ENCODE assay signal across 6 mouse cellular contexts in genomic region chr13:52275196-52275595, GRCm38 (mm10).
"Had no signal": no experiment of that assay in that cellular context is flagged by ENCODE, and none has a peak within 500 bp of the region (broad histone marks: within the 10 kb centered on the region; RNA-seq: fewer than 3 reads in every experiment).

No protein-coding gene starts in this region.

- H3K27ac ChIP-seq: limb, embryonic 15.5 days; liver, embryonic 12.5 days; neural tube, embryonic 13.5 days had no signal

- H3K4me2 ChIP-seq: limb, embryonic 15.5 days had no signal

- H3K9me3 ChIP-seq: limb, embryonic 15.5 days; liver, embryonic 12.5 days; midbrain, embryonic 10.5 days; neural tube, embryonic 13.5 days had no signal

- H3K4me3 ChIP-seq: limb, embryonic 15.5 days; liver, embryonic 12.5 days; neural tube, embryonic 13.5 days had no signal

- H3K9ac ChIP-seq: limb, embryonic 15.5 days; liver, embryonic 12.5 days; lung, embryonic 14.5 days; neural tube, embryonic 13.5 days had no signal

- ATAC-seq: liver, embryonic 12.5 days had no signal

- H3K36me3 ChIP-seq: limb, embryonic 15.5 days; liver, embryonic 12.5 days; midbrain, embryonic 10.5 days; neural tube, embryonic 13.5 days had no signal

- H3K4me1 ChIP-seq: limb, embryonic 15.5 days; liver, embryonic 12.5 days had no signal

- H3K27me3 ChIP-seq: limb, embryonic 15.5 days; liver, embryonic 12.5 days had no signal

- DNase-seq: layer of hippocampus, adult 9-11 months had no signal
